Mouse (Mus musculus): ENCODE data around the gene Micall2.
"Not testable (repeated sequence)": the region's sequence is repeated elsewhere in the genome, so short reads cannot be mapped to it uniquely, and the experiment has no call there.

The Micall2 gene

GRCm38 (mm10) chr5:139730712-139731486 is 5.2 kb downstream of the Micall2 start:
- DNase-seq (ENCODE audit: low read depth, low spot score), result no peak

- no peak for DNase-seq (ENCODE audit: low read depth, low spot score)
Measured at GRCm38 (mm10) chr5:139727261-139727660, 8.9 kb downstream of the Micall2 start.

DNA sequence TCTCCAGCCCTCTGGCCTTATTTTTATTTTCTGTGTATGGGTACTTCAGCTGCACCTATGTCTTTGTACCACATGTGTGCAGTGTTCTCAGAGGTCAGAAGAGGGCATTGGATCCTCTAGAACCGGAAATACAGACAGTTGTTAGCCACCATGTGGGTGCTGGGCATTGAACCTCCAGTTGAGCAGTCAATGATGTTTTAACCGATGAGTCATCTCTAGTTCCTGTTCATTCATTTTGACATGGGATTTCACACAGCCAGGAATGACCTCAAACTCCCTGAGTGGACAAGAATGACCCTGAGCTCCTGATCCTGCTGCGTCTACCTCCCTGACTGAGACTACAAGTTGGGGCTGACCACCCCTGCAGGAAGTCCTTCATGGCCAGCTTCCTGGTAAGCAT is 9.9 kb downstream of the Micall2 start:
- DNase-seq (ENCODE audit: low read depth, low spot score), result no peak

- DNase-seq (ENCODE audit: low read depth, low spot score), result no peak
Measured at GRCm38 (mm10) chr5:139724336-139725116, 11.6 kb downstream of the Micall2 start.

DNA sequence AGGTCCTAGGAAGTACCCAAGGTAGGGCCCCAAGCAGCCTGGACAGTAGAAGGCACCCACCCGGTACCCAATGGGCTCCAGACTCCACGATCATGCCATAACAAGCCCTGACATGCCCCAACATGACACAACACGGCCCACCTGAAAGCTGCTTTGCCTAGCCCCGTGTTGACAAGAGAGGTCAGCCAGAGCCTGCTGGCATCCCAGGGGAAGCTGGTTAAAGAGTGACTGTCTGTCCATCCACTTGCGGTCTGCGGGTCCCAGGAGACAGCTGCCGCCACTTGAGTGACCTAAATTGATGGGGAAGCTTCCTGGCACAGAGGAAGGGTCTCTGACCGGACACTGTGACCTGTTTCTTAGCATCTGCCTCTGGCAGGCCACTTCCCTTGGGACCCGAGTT is 13.0 kb downstream of the Micall2 start:
- DNase-seq (ENCODE audit: low read depth, low spot score), result no peak

- DNase-seq (ENCODE audit: low read depth, low spot score), result no peak
Measured at GRCm38 (mm10) chr5:139722709-139723108, 13.4 kb downstream of the Micall2 start.

- no peak for DNase-seq (ENCODE audit: low read depth, low spot score)
Measured at GRCm38 (mm10) chr5:139718949-139719348, 17.2 kb downstream of the Micall2 start.

- no peak for DNase-seq (ENCODE audit: low read depth, low spot score)
Measured at GRCm38 (mm10) chr5:139718540-139718939, 17.6 kb downstream of the Micall2 start.

GRCm38 (mm10) chr5:139717723-139718122 is 18.4 kb downstream of the Micall2 start:
- DNase-seq (ENCODE audit: low read depth, low spot score), result no peak

- no peak for DNase-seq (ENCODE audit: low read depth, low spot score)
Measured at GRCm38 (mm10) chr5:139706496-139706895, 29.6 kb downstream of the Micall2 start.

DNA sequence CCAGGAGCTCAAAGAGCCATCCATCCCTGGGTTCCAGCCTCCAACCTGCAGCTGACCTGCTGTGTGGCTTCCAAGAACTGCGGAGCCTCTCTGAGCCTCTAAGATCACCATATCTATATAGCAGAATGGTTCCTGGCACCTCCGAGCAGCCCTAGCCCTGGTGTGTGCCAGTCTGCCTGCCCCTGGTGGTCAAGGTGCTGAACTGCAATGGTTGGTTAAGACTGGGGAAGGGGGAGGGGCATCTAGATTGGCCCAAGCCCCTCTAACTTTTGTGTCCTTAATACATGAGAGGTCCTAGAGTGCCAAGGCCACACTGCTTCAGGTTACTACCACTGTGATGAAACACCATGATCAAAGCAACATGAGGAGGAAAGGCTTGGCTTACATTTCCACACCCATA is 33.2 kb downstream of the Micall2 start:
- DNase-seq (ENCODE audit: low read depth, low spot score), result no peak

- no peak for DNase-seq (ENCODE audit: low read depth, low spot score)
Measured at GRCm38 (mm10) chr5:139702236-139702635, 33.9 kb downstream of the Micall2 start.

GRCm38 (mm10) chr5:139696954-139697353 is 39.2 kb downstream of the Micall2 start:
- DNase-seq (ENCODE audit: low read depth, low spot score), result no peak

DNA sequence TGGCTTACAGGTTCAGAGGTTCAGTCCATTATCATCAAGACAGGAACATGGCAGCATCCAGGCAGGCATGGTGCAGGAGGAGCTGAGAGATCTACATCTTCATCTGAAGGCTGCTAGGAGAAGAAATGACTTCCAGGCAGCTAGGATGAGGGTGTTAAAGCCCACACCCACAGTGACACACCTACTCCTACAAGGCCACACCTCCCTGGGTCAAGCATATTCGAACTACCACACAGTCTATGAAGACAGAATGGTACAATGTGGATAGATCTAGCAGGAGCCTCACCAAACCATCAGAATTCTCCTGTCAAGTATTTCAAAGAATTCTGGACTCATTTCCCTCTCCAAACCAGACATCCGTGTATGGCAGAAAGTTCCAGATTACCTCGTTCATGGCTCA is 40.3 kb downstream of the Micall2 start:
- not testable (repeated sequence) for DNase-seq (ENCODE audit: low read depth, low spot score)

GRCm38 (mm10) chr5:139694989-139695571 is 41.1 kb downstream of the Micall2 start:
- DNase-seq (ENCODE audit: low read depth, low spot score), result no peak

DNA sequence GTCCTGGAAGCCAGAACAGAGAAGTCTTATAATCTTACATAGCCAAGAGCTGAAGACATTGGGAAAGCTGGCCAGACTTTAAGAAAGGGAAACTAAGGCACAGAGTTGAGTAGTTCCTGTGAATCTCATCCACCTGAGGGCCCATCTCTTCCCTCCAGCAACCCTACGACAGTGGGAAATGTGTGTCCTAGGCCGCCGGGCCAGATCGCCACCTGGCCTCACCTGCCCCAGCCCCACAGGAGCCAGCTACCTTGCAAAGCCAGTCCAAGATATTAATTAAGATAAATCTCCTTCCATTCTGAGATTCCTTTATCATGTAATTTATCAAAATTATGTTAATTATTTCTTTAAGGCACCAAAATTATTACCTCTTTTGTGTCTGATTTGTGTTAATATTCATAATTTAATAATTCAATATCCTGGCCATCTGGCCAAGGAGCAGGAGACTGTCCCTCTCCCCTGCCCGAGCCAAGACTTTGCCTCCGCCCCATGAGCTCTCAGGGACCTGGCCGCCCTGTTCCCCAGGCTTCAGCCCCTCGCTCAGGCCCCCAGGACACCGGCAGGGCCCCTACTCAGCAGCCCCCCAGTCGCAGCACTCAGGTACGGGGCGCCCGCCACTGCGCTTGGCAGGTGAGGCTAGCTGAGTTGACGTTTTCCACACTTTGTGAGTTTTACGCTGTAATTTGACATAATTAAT is 41.7 kb downstream of the Micall2 start:
- DNase-seq (ENCODE audit: low read depth, low spot score), result no peak

DNA sequence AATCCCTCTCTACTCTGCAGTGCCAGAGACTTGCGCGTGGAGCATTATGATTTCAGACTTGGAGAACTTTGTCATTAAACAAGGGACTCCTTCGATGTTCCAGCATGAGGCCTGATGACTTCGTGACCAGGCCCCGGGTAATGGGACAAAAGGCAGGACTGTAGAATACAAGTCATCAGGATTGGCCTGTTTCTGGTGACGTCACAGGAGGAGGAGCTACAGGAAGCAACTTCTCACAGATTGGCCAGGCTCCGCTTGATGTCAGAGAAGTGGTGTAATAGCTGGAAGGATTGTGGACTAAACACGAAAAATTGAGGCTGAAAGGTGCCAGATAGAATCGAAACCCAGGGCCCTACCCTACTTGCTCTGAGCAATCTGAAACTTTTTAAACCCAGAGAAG is 45.3 kb downstream of the Micall2 start:
- no peak for DNase-seq (ENCODE audit: low read depth, low spot score)

- DNase-seq (ENCODE audit: low read depth, low spot score), result no peak
Measured at GRCm38 (mm10) chr5:139688356-139688755, 47.8 kb downstream of the Micall2 start.

DNA sequence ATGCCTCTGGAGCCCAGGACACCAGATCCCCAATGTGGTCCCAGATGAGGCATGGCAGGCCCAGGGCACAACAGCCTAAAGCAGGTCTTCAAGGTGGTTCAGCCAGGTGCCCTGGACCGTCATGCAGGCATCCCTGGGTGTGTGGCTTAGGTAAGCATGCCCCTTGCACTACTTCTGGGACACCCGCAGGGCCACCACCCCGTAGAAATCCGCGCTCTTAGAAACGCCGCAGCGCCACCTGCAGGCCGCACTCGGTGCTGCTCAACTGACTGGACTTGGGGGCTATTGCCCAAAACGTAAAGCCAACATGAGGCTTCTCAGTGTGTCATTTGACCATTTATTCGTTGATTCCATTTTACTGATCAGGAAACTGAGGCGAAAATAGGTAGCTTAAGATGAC is 48.5 kb downstream of the Micall2 start:
- no peak for DNase-seq (ENCODE audit: low read depth, low spot score)

- DNase-seq (ENCODE audit: low read depth, low spot score), result no peak
Measured at GRCm38 (mm10) chr5:139686530-139687249, 49.4 kb downstream of the Micall2 start.

DNA sequence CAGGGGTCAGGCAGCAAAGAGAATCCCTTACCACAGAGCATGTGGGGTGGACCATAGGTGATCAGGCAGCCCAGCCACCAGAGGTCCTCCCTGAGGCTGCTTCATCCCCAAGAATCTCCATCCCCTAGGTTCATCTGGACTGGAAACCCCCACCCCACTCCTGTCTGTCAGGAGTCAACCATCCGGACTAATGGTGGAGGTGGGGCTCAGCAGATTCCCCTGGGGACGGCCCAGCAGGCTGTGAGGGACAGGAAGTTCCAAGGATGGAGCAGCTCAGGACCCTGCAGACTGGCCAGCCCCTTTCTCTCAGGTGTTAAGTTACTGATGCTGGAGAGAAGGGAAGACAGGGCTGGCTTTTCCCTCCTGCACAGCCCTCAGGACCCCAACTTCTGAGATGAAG is 52.9 kb downstream of the Micall2 start:
- no peak for DNase-seq (ENCODE audit: low read depth, low spot score)

Data from retina, adult 2 months (tissue).